Mouse (Mus musculus) ES-E14 (cell line): ENCODE results near the gene Ctnnbl1. TPM values are rescaled to one million over a fixed set of nuclear protein-coding genes. Genes with fewer than 3 reads are reported as not detected.

Experiments
- DNase-seq: peaks from one replicate; pipeline ENCODE4 v3.0.0-alpha.2; 2013; ENCODE audit warnings: low read depth, low spot score
- H3K27ac ChIP-seq: 2 replicates; pipeline ENCODE4 v1.5.1; 2012; ENCODE audit warnings: low read depth, mild to moderate bottlenecking, low read length, moderate library complexity, mixed read lengths; ENCODE audit not compliant: poor library complexity, insufficient read depth, severe bottlenecking
- H3K36me3 ChIP-seq: 2 replicates; pipeline ENCODE4 v1.6.1; 2012; ENCODE audit warnings: mild to moderate bottlenecking, low read length, moderate library complexity, mixed read lengths; ENCODE audit not compliant: control insufficient read depth, poor library complexity, insufficient read depth, severe bottlenecking
- H3K4me1 ChIP-seq, 2 experiments: fragments of 150-350 bp in 1 of 2; sonication (generic) in 1 of 2; 2 replicates each; pipeline ENCODE4 v1.6.1; 2012; ENCODE audit warnings: low read length in 2 of 2, mild to moderate bottlenecking in 1 of 2, mixed read lengths in 1 of 2; ENCODE audit not compliant: control insufficient read depth in 2 of 2, insufficient read depth in 2 of 2, poor library complexity in 1 of 2
- H3K4me3 ChIP-seq, 2 experiments: fragments of 150-350 bp in 1 of 2; sonication (generic) in 1 of 2; 2 replicates each; pipeline ENCODE4 v1.5.1; 2012; ENCODE audit warnings: low read length in 2 of 2, low read depth in 1 of 2, mild to moderate bottlenecking in 1 of 2, mixed read lengths in 1 of 2; ENCODE audit not compliant: insufficient read depth in 1 of 2, poor library complexity in 1 of 2, severe bottlenecking in 1 of 2
- H3K9ac ChIP-seq: 2 replicates; pipeline ENCODE4 v1.6.1; 2012; ENCODE audit warnings: low read depth, mild to moderate bottlenecking, low read length, mixed read lengths; ENCODE audit not compliant: poor library complexity, insufficient read depth, severe bottlenecking
- H3K9me3 ChIP-seq: fragments of 150-350 bp; sonication (generic); 2 replicates; pipeline ENCODE4 v1.6.1; 2012; ENCODE audit warnings: low read depth, mild to moderate bottlenecking, low read length; ENCODE audit not compliant: control insufficient read depth, insufficient read depth
- CHD2 ChIP-seq: IDR thresholded peaks from 2 replicates; pipeline ENCODE4 v1.6.1; 2014; ENCODE audit warnings: mild to moderate bottlenecking, low read depth, low read length, inconsistent platforms
- HCFC1 ChIP-seq: IDR thresholded peaks from 2 replicates; pipeline ENCODE4 v1.6.1; 2012; ENCODE audit warnings: low read length, inconsistent platforms, borderline replicate concordance; ENCODE audit not compliant: insufficient read depth
- MAFK ChIP-seq: IDR thresholded peaks from 2 replicates; pipeline ENCODE4 v1.6.1; 2014; ENCODE audit warnings: mild to moderate bottlenecking, low read depth, low read length, inconsistent platforms; ENCODE audit not compliant: insufficient read depth
- ZC3H11A ChIP-seq: IDR thresholded peaks from 2 replicates; pipeline ENCODE4 v1.6.1; 2012; ENCODE audit warnings: low read depth, mild to moderate bottlenecking, inconsistent platforms, low read length, borderline replicate concordance
- ZNF384 ChIP-seq: IDR thresholded peaks from 2 replicates; pipeline ENCODE4 v1.6.1; 2012; ENCODE audit warnings: low read depth, low read length, inconsistent platforms
- in situ Hi-C, 2 experiments: fragments of 600-800 bp; cut with MboI; formaldehyde crosslinking; loops; one replicate each; pipeline ENCODE4 v1.15.1; 2025; ENCODE audit warnings: low sequenced_read_pairs in 2 of 2, inconsistent platforms in 1 of 2; ENCODE audit not compliant: unreplicated experiment in 2 of 2
- total RNA-seq: library from RNA; depleted of rRNA; stranded (reverse); fragments of 300-350 nt; gene quantifications from 2 replicates; pipeline ENCODE4 v1.2.3, GENCODE M21; 2012

Gene Ctnnbl1
- total RNA-seq, 1 experiment: 63.9 TPM

DNA sequence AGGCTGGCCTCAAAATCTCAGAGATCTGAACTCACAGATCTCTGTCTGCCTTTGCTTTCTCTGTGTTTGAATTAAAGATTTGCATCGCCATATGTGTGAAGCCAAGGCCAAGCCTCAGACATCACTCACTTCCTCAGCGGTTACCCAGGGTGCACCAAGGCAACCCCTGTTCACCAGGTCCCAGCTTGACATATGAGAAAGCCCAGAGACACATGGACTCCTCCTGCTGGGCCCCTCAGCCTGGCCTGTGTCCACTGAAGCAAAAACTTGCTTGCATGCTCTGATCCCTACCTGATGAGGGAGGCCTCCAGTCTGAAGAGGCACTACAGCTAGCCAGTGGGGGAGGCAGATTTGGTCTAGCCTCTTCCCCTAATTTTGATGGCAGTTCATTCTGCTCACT is 63.1 kb downstream of the Ctnnbl1 start:
- no peak for TF ChIP-seq ZNF384
- no peak for TF ChIP-seq ZC3H11A
- no peak overlapping the region for H3K9ac ChIP-seq
- in situ Hi-C loops: no loop called here
- no peaks in the 10 kb centered on the region for H3K4me1 ChIP-seq
- no peaks in the 10 kb centered on the region for H3K9me3 ChIP-seq
- H3K4me3 ChIP-seq: no peak overlapping the region
- DNase-seq: no peak
- no peak overlapping the region for H3K27ac ChIP-seq
- H3K36me3 ChIP-seq: peaks cover 4% of the 10 kb centered on the region

- Histone ChIP-seq H3K4me1 (no peaks in the 10 kb centered on the region), H3K36me3 (peaks cover 4% of the 10 kb centered on the region), H3K9ac (no peak overlapping the region), H3K4me3 (no peak overlapping the region), H3K9me3 (no peaks in the 10 kb centered on the region), H3K27ac (no peak overlapping the region)
- no peak for DNase-seq
- in situ Hi-C loops: no loop called here
- no peak for TF ChIP-seq ZC3H11A
- TF ChIP-seq ZNF384: no peak
- no peak for TF ChIP-seq MAFK
- TF ChIP-seq CHD2: no peak
- TF ChIP-seq HCFC1: no peak
Measured at GRCm38 (mm10) chr2:157800746-157801501, 63.7 kb downstream of the Ctnnbl1 start.

DNA sequence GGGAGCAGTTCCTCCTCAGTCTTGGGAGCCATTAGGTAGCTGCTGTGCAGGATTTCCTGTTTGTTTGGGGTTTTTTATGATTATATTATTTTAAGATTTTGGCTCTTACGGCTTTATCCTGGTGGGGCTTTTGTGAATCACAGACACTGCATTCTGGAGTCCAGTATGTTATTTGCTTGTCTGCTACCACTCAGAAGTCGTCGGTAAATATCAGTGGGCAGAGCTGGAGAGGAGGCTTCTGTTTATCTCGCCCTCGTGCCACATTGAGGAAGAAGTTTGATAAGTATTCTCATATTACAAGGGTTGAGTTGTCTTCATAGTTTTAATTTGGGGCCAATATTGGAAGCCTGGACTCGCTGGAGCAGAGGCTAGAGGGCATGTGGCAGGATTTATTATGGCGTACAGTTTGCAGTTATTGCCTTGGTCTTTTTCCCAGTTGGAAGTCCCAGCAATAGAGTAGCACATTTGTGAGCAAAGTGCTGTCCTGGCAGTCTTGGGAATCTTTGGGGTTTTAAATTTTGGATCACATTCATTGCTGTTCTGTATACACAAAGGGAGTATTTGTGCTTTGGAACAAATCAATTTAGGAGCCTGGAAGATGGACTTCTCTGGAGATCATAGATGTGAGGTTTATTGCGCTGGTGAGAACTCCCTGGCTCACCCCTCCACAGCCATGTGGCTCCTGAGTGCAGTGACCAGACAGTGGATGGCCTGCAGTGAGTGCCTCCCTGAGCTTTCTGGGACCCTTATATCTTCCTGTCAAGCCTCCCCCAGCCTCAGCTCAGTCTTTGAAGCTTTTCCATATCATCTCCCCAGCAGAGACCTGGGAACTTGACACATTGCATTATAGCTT is 64.5 kb downstream of the Ctnnbl1 start:
- in situ Hi-C loops: no loop called here
- no peak for DNase-seq
- no peaks in the 10 kb centered on the region for H3K4me1 ChIP-seq
- H3K4me3 ChIP-seq: no peak overlapping the region
- no peak overlapping the region for H3K27ac ChIP-seq
- TF ChIP-seq ZNF384 (no peak), ZC3H11A (no peak), HCFC1 (no peak), MAFK (no peak), CHD2 (no peak)
- no peak overlapping the region for H3K9ac ChIP-seq
- H3K9me3 ChIP-seq: no peaks in the 10 kb centered on the region
- peaks cover 7% of the 10 kb centered on the region for H3K36me3 ChIP-seq

- H3K36me3 ChIP-seq: peaks cover 7% of the 10 kb centered on the region; the same call in 1 of the 2 replicates
- in situ Hi-C loops: no loop called here
- H3K4me3 ChIP-seq: no peak overlapping the region
- H3K9ac ChIP-seq: no peak overlapping the region
- TF ChIP-seq ZC3H11A (no peak), ZNF384 (no peak), CHD2 (no peak), MAFK (no peak), HCFC1 (no peak)
- no peak for DNase-seq
- H3K27ac ChIP-seq: no peak overlapping the region
- no peaks in the 10 kb centered on the region for H3K9me3 ChIP-seq
- H3K4me1 ChIP-seq: no peaks in the 10 kb centered on the region
Measured at GRCm38 (mm10) chr2:157802666-157803065, 65.5 kb downstream of the Ctnnbl1 start.
